Mouse (Mus musculus): Measurements from ENCODE around the gene BC035947. TPM values are rescaled to one million over a fixed set of nuclear protein-coding genes. Genes with fewer than 3 reads are reported as not detected.
"Not testable (repeated sequence)": the region's sequence is repeated elsewhere in the genome, so short reads cannot be mapped to it uniquely, and the experiment has no call there.

The BC035947 gene
- total RNA-seq, 2 experiments from 2014 or later, result not detected

DNA sequence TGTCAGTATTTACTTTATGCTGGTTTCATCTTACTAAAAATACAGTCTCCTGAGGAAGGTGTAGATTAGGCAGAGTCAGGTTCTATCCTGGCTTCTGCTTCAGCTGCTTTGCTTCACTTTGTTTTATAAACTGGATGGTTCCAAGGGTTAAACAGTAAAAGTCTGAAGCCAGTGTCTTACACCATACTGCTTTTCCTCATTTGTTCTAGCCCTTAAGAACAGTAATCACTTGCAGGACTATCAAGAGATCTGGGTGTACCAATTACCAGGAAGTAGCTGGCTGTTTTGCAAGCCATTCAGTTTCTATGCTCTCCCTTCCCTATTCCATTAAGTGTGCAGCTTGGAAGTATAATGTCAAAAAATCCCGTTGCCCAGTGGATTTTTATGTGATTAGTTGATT lies 4.8 kb downstream of the BC035947 start:
- ATAC-seq (replicated peaks; ENCODE audit: low FRiP score, poor library complexity, severe bottlenecking), result no peak

DNA sequence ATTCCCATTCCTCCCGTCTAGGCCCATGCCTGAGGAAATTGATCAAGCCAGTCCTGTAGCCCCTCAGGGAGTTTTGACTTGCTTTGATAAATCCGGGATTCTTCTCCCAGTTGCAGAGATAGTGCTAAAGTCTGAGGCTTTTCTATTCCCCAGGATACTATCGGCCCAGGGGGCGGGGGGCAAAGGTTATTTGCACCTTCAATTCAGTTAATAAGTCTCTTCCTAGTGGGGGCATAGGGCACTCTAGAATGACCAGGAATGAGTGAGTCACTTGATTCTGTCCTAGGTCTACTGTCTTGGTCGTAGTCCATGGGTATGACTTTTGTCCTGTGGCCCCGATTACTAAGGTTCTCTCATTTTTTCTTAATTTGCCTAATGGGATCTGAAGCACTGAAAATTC lies 9.4 kb downstream of the BC035947 start:
- ATAC-seq (replicated peaks; ENCODE audit: low FRiP score, poor library complexity, severe bottlenecking), result no peak

DNA sequence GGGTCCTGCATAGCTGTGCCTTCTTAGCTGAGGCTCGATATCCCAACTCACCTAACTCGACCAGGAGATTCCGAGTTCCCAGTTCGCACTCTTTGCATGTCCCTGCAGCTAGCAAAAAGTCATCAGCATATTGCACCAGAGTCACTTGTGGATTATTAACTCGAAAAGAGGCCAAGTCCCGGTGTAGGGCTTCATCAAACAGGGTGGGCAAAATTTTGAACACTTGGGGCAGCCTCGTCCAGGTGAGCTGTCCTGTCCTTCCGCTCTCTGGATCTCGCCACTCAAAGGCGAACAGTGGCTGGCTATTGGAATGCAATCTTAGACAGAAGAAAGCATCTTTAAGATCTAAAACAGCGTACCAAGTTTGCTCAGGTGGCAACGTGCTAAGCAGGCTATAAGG lies 10.1 kb downstream of the BC035947 start:
- ATAC-seq (replicated peaks; ENCODE audit: low FRiP score, poor library complexity, severe bottlenecking), result not testable (repeated sequence)

DNA sequence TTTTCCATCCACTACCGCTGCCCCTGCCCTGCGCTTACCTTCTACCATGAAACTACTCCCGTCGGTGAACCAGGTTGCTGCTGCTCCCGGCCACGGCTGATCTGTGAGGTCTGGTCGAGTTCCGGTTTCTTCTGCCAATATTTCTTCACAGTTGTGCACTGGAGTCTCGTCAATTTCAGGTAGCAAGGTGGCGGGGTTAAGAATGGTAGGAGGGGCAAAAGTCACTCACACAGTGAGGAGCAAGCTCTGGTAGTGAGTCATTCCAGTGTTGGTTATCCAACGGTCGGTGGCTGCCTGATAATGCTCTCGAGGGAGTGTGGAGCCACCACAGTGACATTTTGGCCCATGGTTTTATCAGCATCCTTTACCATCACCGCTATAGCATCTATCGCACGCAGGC lies 10.9 kb downstream of the BC035947 start:
- no peak for ATAC-seq (replicated peaks; ENCODE audit: low FRiP score, poor library complexity, severe bottlenecking)

DNA sequence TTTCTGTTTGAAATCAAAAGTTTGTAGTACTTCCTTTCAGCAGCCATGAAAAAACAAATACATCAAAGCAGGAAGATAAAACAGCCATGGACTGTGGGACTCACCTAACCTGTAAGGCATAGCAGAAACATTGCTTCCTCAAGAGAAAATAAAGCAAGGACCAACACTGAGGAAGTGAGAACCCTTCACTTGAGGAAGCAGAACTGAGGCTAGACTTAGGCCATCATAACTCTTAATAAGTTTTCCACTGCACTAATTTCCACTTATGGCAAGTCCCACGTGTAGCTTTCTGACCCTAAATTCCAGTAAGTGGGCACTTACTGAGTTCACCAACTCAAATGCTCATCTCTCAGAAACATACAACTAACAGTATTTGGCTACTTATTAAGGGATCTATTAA lies 21.8 kb downstream of the BC035947 start:
- ATAC-seq (replicated peaks; ENCODE audit: low FRiP score, poor library complexity, severe bottlenecking), result no peak

DNA sequence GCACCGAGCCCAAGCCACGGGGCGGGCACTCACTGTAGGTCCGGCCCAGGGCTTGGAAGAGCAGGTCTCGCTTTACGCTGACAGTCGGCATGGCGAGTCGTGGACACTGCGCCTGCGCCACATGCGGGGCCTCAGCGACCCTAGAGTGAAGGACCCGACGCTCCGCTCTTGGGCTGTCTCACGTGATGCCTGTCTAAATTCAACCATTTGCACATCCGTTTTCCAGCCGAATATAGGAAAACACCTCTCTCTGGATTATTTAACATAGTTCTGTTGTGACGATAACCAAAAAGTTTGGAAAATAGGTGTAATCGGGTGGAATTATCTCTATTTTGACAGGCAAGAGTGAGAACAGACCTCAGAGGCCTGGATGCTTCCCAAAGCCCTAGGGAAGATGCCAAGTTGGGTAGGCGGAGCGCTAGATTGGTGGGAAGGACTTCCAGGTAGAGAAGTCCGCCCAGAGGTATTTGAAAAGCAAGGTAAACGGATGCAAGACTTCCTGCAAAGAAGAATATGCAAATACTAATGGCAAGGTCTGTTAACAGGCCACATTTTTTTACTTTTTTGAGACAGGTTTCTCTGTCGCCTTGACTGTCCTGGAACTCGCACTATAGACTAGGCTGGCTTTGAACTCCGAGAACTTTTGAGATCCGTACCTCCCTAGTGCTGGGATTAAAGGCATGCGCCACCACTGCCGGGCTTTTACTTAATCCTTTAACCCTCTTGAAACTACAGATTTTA lies 23.0 kb downstream of the BC035947 start, which contains the start of gene Farsb:
Gene Farsb, minus strand, starts transcription at position 146 of the 741 bp plus-strand sequence.
- peak; percentile 97 for ATAC-seq (replicated peaks; ENCODE audit: low FRiP score, poor library complexity, severe bottlenecking)

DNA sequence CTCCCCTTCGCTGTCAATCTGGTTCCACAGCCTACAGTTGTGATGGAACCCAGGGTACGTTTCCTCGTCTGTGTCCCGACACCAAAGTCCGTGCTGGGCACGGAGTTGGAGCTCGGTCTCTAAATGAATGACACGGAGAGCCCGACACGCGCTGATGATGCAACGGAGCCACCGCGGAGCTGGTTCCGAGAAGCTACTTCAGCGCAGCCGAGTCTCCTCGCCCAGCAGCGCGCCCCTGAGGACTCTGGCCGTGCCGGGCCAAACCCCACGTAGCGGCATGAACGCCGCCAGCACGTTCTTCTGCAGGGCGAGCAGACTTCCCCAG lies 23.6 kb downstream of the BC035947 start:
- no peak for ATAC-seq (replicated peaks; ENCODE audit: low FRiP score, poor library complexity, severe bottlenecking)

DNA sequence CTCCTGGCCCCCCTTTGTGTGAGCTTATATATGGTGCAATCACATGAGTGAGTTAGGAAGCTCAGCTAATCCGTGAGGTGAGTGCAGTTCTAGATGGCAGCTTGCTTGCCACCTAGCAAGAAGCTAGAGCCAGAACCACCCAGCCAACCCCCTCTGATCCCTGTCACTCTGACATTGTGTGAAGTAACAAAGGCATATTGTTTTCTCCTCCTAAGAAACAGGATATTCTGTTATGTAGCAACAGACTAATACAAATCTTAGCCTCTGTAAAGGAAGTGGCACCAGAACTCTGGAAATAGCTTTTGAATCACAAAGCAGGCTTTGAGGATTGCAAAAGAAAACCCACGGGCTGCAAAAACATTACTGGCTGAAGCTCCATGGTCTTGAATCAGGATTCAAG lies 27.6 kb downstream of the BC035947 start:
- no peak for ATAC-seq (replicated peaks; ENCODE audit: low FRiP score, poor library complexity, severe bottlenecking)

DNA sequence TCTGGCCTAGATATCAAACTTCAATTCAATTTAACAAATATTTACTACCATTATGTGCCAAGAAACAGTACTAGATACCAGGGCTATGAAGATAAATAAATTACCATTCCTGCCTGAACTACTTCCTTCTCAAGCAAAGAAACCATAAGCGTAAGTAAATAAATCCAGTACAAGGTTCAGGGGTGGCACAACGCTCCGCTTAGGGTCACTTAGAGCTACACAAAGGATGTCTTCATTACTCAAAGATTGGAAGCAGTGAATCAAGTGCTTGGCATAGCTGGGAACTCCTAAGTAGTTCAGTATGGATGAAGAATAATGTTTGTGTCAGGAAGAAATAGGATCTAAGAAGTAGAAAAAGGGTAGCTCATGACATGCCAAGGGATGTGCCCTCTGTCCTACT lies 28.5 kb downstream of the BC035947 start:
- no peak for ATAC-seq (replicated peaks; ENCODE audit: low FRiP score, poor library complexity, severe bottlenecking)

DNA sequence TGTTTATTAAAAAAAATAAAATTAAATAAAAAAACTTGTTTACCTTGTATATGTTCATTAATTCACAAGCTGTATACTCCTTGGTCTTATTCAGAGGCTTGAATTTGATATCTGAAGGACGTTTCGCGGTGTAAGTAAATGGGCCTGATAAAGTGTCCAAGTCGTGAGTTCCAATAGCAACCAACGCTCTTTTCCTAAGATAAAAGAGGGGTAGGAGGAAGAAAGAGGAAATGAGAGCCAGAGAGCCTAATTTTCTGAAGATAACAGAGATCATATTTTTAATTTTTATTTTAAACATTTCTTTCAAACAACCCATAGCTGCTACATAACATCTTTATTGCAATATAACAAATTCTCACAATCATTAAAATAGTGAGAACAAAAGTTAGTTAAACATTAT lies 39.5 kb downstream of the BC035947 start:
- no peak for ATAC-seq (replicated peaks; ENCODE audit: low FRiP score, poor library complexity, severe bottlenecking)

DNA sequence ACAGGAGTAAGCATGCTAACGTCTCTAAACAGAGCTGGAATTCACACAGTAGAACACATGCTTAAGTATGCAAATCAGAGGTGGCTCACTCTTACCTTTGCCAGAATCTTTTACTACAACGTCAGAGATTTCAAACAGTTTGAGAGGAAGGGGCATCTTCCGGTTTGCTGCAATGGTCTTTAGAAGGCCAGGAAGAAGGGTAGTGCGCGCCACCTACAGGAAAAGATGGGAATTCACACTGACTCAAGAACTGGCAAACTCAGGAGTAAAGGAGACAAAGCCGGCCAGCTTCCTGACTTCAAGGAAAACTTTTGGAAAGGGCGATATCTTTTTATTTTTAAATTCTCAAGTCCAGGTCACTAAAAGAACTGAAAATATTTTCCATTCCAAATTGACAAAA lies 57.3 kb downstream of the BC035947 start:
- no peak for ATAC-seq (replicated peaks; ENCODE audit: low FRiP score, poor library complexity, severe bottlenecking)

DNA sequence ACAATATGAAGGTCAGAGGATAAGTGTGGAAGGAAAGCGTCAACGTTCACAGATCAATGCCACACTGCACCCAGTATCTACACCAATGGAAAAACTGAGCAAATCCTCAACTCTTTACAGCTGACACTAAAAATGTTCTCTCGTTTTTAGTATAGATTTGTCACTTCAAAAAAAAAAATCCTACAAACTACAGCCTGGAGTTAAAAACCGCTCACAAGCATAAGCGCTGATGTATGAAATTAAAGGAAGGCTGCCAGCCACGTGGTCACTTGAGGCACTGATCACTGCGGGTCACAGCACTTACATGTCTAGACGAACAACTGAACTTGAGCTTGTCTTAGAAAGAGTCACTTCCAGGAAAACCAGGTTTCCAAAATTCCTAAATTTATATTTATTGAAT lies 58.1 kb downstream of the BC035947 start:
- no peak for ATAC-seq (replicated peaks; ENCODE audit: low FRiP score, poor library complexity, severe bottlenecking)

DNA sequence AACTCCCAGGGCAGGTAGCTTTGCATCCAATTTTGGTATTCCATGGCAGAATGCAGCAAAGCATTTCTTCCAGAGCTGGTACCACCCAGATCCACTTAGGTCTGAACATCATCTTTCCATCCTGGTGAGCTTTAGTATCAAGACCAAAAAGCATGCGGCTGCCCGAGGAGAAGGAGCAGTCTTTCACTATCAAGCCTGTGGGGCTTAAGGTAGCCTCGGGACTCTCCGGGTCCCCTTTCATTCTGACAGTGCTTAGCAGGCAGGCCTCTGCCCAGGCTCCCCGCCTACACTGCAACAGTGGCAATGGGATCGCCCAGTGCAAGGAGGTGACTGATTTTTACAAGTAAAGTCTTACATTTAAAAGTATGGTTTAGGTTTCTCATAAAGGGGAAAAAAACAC lies 59.4 kb downstream of the BC035947 start:
- ATAC-seq (replicated peaks; ENCODE audit: low FRiP score, poor library complexity, severe bottlenecking), result no peak

DNA sequence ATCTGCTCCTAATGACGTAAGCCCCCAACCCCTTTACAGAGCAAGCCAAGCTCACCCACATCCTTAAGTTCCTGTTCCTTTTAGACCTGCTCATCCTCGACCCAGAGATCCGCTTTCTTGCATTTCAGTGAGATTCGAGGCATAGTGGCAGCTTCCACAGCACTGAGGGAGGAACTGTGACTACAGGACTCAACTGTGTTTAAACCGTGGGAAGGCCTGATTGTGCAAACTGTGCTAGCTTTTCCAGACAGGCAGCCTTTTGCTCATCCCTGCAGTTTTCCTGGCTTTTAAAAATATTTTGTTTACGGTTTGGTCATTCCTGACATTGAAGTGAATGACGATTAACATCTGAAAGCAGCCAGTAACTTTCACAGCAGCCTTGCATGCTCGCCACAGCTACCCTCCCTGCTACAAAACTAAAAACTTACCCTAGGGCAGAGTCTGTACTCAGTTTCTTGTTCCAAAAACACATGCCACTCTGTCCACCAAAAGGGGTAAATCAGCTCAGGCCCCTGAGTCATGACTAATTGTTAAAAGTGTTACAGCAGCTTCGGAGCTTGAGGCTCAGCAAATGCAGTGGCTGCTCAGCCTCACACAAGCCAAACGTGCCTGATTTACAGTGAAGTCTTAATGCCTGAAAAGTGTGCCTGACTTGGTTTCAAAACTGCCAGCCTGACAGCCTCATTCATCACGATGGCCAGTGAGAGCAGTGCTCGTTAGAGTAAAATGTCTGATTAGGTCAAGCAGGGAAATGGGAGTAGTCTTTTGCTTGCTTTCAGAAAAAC lies 60.7 kb downstream of the BC035947 start:
- no peak for ATAC-seq (replicated peaks; ENCODE audit: low FRiP score, poor library complexity, severe bottlenecking)

DNA sequence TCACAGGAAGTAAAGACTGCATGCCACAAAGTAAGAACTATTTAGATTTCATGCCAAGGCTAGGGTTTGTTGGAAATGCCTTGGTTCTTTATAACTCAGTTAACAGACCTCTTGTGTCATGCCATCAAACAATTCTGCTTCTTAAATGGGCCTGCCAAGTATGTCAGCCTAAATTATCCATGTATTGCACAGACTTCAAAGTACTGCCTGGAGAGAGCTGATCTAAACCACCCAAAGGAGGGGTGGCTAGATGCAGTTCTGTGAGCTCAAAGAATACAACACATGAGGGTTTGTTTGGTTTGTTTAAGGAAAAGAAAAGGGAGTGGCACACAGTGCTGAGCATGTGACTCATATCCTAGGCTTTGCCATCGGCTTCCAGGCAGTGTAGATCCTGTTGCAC lies 63.9 kb downstream of the BC035947 start:
- ATAC-seq (replicated peaks; ENCODE audit: low FRiP score, poor library complexity, severe bottlenecking), result no peak

Other genes with a start within 250 kb of the BC035947 start
- gene Sgpp2, start 201.8 kb downstream of the BC035947 start, total RNA-seq (2015; ENCODE audit: low replicate concordance), result not detected in 2 replicates
- gene Sgpp2, start 201.8 kb downstream of the BC035947 start, total RNA-seq (2017; ENCODE audit: low replicate concordance), result not detected in 2 replicates
- 31.4 and 41.1 TPM in 2 replicates for gene Farsb, start 23.3 kb downstream of the BC035947 start, total RNA-seq (2015; ENCODE audit: low replicate concordance)
- 21.8 and 22.5 TPM in 2 replicates for gene Farsb, start 23.3 kb downstream of the BC035947 start, total RNA-seq (2017; ENCODE audit: low replicate concordance)
- gene Mogat1, start 1.2 kb downstream of the BC035947 start, total RNA-seq (2015; ENCODE audit: low replicate concordance), result not detected in 2 replicates
- gene Mogat1, start 1.2 kb downstream of the BC035947 start, total RNA-seq (2017; ENCODE audit: low replicate concordance), result not detected in 2 replicates
- gene Acsl3, start 145.7 kb upstream of the BC035947 start, total RNA-seq (2015; ENCODE audit: low replicate concordance), result 2.9 and 4.0 TPM in 2 replicates
- gene Acsl3, start 145.7 kb upstream of the BC035947 start, total RNA-seq (2017; ENCODE audit: low replicate concordance), result 5.6 and 13.5 TPM in 2 replicates
- gene Utp14b, start 145.9 kb upstream of the BC035947 start, total RNA-seq (2015; ENCODE audit: low replicate concordance), result 0.72 and 3.8 TPM in 2 replicates
- gene Utp14b, start 145.9 kb upstream of the BC035947 start, total RNA-seq (2017; ENCODE audit: low replicate concordance), result 2.3 and 2.4 TPM in 2 replicates

Data from erythroid progenitor cell, adult 5-6 weeks (primary cell).